19 mouse cellular contexts compared by ENCODE assay signal in genomic region chr3:153513501-153514060, GRCm38 (mm10).
"Had no signal": no experiment of that assay in that cellular context is flagged by ENCODE, and none has a peak within 500 bp of the region (broad histone marks: within the 10 kb centered on the region; RNA-seq: fewer than 3 reads in every experiment).

No protein-coding gene starts in this region.

- H3K4me3 ChIP-seq: kidney, embryonic 15.5 days; limb, embryonic 13.5 days; liver, embryonic 13.5 days; lung, embryonic 15.5 days; midbrain, embryonic 12.5 days; midbrain, embryonic 15.5 days; neural tube, embryonic 12.5 days; neural tube, embryonic 15.5 days had no signal

- H3K9ac ChIP-seq: kidney, embryonic 15.5 days; limb, embryonic 13.5 days; liver, embryonic 13.5 days; lung, embryonic 15.5 days; midbrain, embryonic 12.5 days; midbrain, embryonic 15.5 days; neural tube, embryonic 12.5 days; neural tube, embryonic 15.5 days had no signal

- H3K9me3 ChIP-seq: kidney, embryonic 15.5 days; limb, embryonic 13.5 days; liver, embryonic 13.5 days; lung, embryonic 15.5 days; midbrain, embryonic 12.5 days; midbrain, embryonic 15.5 days; neural tube, embryonic 15.5 days had no signal

- H3K27me3 ChIP-seq: kidney, embryonic 15.5 days; limb, embryonic 13.5 days; liver, embryonic 13.5 days; lung, embryonic 15.5 days; midbrain, embryonic 12.5 days; midbrain, embryonic 15.5 days; neural tube, embryonic 12.5 days; neural tube, embryonic 15.5 days had no signal

- DNase-seq: kidney, adult 2 months; kidney, postnatal 25 days; left cerebral cortex, postnatal 4 days; liver, embryonic 13.5 days; right cerebral cortex, adult 18-20 months; right cerebral cortex, postnatal 14 days; right cerebral cortex, postnatal 4 days; thymus, adult 2 months; thymus, postnatal 14 days had no signal

- H3K27ac ChIP-seq: kidney, embryonic 15.5 days; limb, embryonic 13.5 days; liver, embryonic 13.5 days; lung, embryonic 15.5 days; midbrain, embryonic 12.5 days; midbrain, embryonic 15.5 days; neural tube, embryonic 12.5 days; neural tube, embryonic 15.5 days; stomach, postnatal 0 days had no signal

- H3K36me3 ChIP-seq: kidney, embryonic 15.5 days; limb, embryonic 13.5 days; liver, embryonic 13.5 days; lung, embryonic 15.5 days; midbrain, embryonic 12.5 days; midbrain, embryonic 15.5 days; neural tube, embryonic 12.5 days; neural tube, embryonic 15.5 days had no signal

- ATAC-seq: inflammation-experienced regulatory T-cells, adult 6 months; intestine, embryonic 16.5 days; midbrain, embryonic 15.5 days had no signal

- H3K4me2 ChIP-seq: kidney, embryonic 15.5 days; limb, embryonic 13.5 days; liver, embryonic 13.5 days; lung, embryonic 15.5 days; midbrain, embryonic 12.5 days; midbrain, embryonic 15.5 days; neural tube, embryonic 12.5 days; neural tube, embryonic 15.5 days had no signal
